Mouse (Mus musculus): Measurements from ENCODE around the gene Ranbp10. TPM values are rescaled to one million over a fixed set of nuclear protein-coding genes. Genes with fewer than 3 reads are reported as not detected.
A peak's percentile ranks its signal among the peaks of the same experiment; 100 is the strongest.

Gene Ranbp10
- polyA plus RNA-seq, 2 experiments = 37.0 to 60.6 TPM

GRCm38 (mm10) chr8:105852146-105852729 is 25.1 kb upstream of the Ranbp10 start:
- DNase-seq (ENCODE audit: low read depth in 3 of 3, low spot score in 3 of 3) = no peak
- Histone ChIP-seq H3K9ac (replicated peaks) (peak overlapping the region; percentile 75), H3K4me2 (ENCODE audit: low read depth) (peak overlapping the region; percentile 74), H3K9me3 (ENCODE audit: control insufficient read depth, low read length) (no peaks in the 10 kb centered on the region), H3K4me3 (ENCODE audit: insufficient read depth in 1 of 2, low read depth in 2 of 2, low read length in 2 of 2) (peak overlapping the region; percentile 69 to 76; a peak in 3 of 4 replicates), H3K36me3 (replicated peaks; ENCODE audit: control insufficient read depth, insufficient read depth, low read depth) (peaks cover 15% of the 10 kb centered on the region), H3K4me1 (replicated peaks; ENCODE audit: control insufficient read depth in 2 of 2, insufficient read depth in 2 of 2, low read length in 1 of 2) (peaks cover 18 to 22% of the 10 kb centered on the region in 2 experiments), H3K27me3 (ENCODE audit: control insufficient read depth, insufficient read depth, low read length) (no peaks in the 10 kb centered on the region), H3K27ac (no peak overlapping the region; the same call in 1 of the 2 replicates)
- 71% methylated on average over 12 of the region's 12 CpGs for WGBS (ENCODE audit: insufficient replicate concordance)
- TF ChIP-seq EP300 (IDR thresholded peaks at IDR 0.05; ENCODE audit: low read depth) = no peak
- no peak for TF ChIP-seq CTCF (IDR thresholded peaks at IDR 0.05; ENCODE audit: low read depth)
- no peak for ATAC-seq (ENCODE audit: insufficient read depth)

- under 1% methylated on average over 34 of the region's 34 CpGs for WGBS (ENCODE audit: insufficient replicate concordance)
- Histone ChIP-seq H3K9me3 (ENCODE audit: control insufficient read depth, low read length) (no peaks in the 10 kb centered on the region), H3K36me3 (replicated peaks; ENCODE audit: control insufficient read depth, insufficient read depth, low read depth) (peaks cover 18% of the 10 kb centered on the region), H3K27ac (peak overlapping the region; percentile 84), H3K4me3 (ENCODE audit: insufficient read depth in 1 of 2, low read depth in 2 of 2, low read length in 2 of 2) (peak overlapping the region; percentile 69 to 76), H3K4me1 (replicated peaks; ENCODE audit: control insufficient read depth in 2 of 2, insufficient read depth in 2 of 2, low read length in 1 of 2) (peaks cover 13 to 18% of the 10 kb centered on the region in 2 experiments), H3K9ac (replicated peaks) (peak overlapping the region; percentile 75), H3K4me2 (ENCODE audit: low read depth) (peak overlapping the region; percentile 74), H3K27me3 (ENCODE audit: control insufficient read depth, insufficient read depth, low read length) (no peaks in the 10 kb centered on the region)
- ATAC-seq (ENCODE audit: insufficient read depth) (peak; percentile 63), DNase-seq (ENCODE audit: low read depth in 3 of 3, low spot score in 3 of 3) (peak; percentile 82 to 84 (median 83))
- TF ChIP-seq EP300 (IDR thresholded peaks at IDR 0.05; ENCODE audit: low read depth) (peak; percentile 62), CTCF (IDR thresholded peaks at IDR 0.05; ENCODE audit: low read depth) (no peak)
These were observed 24.5 kb upstream of the Ranbp10 start for GRCm38 (mm10) chr8:105851651-105852143.

- Histone ChIP-seq H3K36me3 (replicated peaks; ENCODE audit: control insufficient read depth, insufficient read depth, low read depth) (peaks cover 25% of the 10 kb centered on the region), H3K9me3 (ENCODE audit: control insufficient read depth, low read length) (no peaks in the 10 kb centered on the region), H3K9ac (replicated peaks) (peak overlapping the region; percentile 55), H3K27me3 (ENCODE audit: control insufficient read depth, insufficient read depth, low read length) (no peaks in the 10 kb centered on the region), H3K27ac (no peak overlapping the region; the same call in 1 of the 2 replicates), H3K4me3 (ENCODE audit: insufficient read depth in 1 of 2, low read depth in 2 of 2, low read length in 2 of 2) (peak overlapping the region; percentile 46 to 49), H3K4me2 (ENCODE audit: low read depth) (peak overlapping the region; percentile 73), H3K4me1 (replicated peaks; ENCODE audit: control insufficient read depth in 2 of 2, insufficient read depth in 2 of 2, low read length in 1 of 2) (peaks cover 9 to 10% of the 10 kb centered on the region in 2 experiments)
- DNase-seq (ENCODE audit: low read depth in 3 of 3, low spot score in 3 of 3) (no peak), ATAC-seq (ENCODE audit: insufficient read depth) (no peak)
- 66% methylated on average over 7 of the region's 7 CpGs for WGBS (ENCODE audit: insufficient replicate concordance)
- TF ChIP-seq EP300 (IDR thresholded peaks at IDR 0.05; ENCODE audit: low read depth) = no peak
- no peak for TF ChIP-seq CTCF (IDR thresholded peaks at IDR 0.05; ENCODE audit: low read depth)
These were observed 23.5 kb upstream of the Ranbp10 start for GRCm38 (mm10) chr8:105850611-105851010.

DNA sequence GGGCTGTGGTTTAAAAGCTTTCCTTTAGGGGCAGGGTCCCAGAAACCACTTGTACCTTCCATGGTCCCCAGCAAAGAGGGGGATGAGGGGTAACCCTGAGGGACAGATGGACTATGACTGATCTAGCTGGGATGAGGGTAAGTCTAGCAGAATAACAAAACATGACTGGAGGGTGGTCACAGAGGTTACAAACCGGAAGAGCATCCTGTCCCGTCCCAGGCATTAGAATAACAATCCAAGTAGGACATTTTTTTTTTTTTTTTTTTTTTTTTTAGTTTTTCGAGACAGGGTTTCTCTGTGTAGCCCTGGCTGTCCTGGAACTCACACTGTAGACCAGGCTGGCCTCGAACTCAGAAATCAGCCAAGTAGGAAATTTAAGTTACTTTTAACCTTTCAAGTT is 22.9 kb upstream of the Ranbp10 start:
- H3K9ac ChIP-seq (replicated peaks) = no peak overlapping the region
- no peak for TF ChIP-seq CTCF (IDR thresholded peaks at IDR 0.05; ENCODE audit: low read depth)
- TF ChIP-seq EP300 (IDR thresholded peaks at IDR 0.05; ENCODE audit: low read depth) = no peak
- 83% methylated on average over 4 of the region's 4 CpGs for WGBS (ENCODE audit: insufficient replicate concordance)
- no peak overlapping the region for H3K27ac ChIP-seq
- peaks cover 9 to 10% of the 10 kb centered on the region in 2 experiments for H3K4me1 ChIP-seq (replicated peaks; ENCODE audit: control insufficient read depth in 2 of 2, insufficient read depth in 2 of 2, low read length in 1 of 2)
- ATAC-seq (ENCODE audit: insufficient read depth) (no peak), DNase-seq (ENCODE audit: low read depth in 3 of 3, low spot score in 3 of 3) (no peak)
- peaks cover 30% of the 10 kb centered on the region for H3K36me3 ChIP-seq (replicated peaks; ENCODE audit: control insufficient read depth, insufficient read depth, low read depth)
- no peaks in the 10 kb centered on the region for H3K27me3 ChIP-seq (ENCODE audit: control insufficient read depth, insufficient read depth, low read length)
- H3K4me2 ChIP-seq (ENCODE audit: low read depth) = peak overlapping the region; percentile 73
- H3K4me3 ChIP-seq (ENCODE audit: insufficient read depth in 1 of 2, low read depth in 2 of 2, low read length in 2 of 2) = peak overlapping the region in 1 of 2 experiments; percentile 49; a peak in 1 of 4 replicates
- H3K9me3 ChIP-seq (ENCODE audit: control insufficient read depth, low read length) = no peaks in the 10 kb centered on the region

GRCm38 (mm10) chr8:105846678-105847077 is 19.5 kb upstream of the Ranbp10 start:
- no peak overlapping the region for H3K9ac ChIP-seq (replicated peaks)
- H3K27ac ChIP-seq = no peak overlapping the region
- no peaks in the 10 kb centered on the region for H3K9me3 ChIP-seq (ENCODE audit: control insufficient read depth, low read length)
- no peaks in the 10 kb centered on the region for H3K27me3 ChIP-seq (ENCODE audit: control insufficient read depth, insufficient read depth, low read length)
- H3K4me2 ChIP-seq (ENCODE audit: low read depth) = no peak overlapping the region
- 42% methylated on average over 11 of the region's 11 CpGs for WGBS (ENCODE audit: insufficient replicate concordance)
- DNase-seq (ENCODE audit: low read depth in 3 of 3, low spot score in 3 of 3) = no peak
- H3K36me3 ChIP-seq (replicated peaks; ENCODE audit: control insufficient read depth, insufficient read depth, low read depth) = peaks cover 43% of the 10 kb centered on the region
- peaks cover 6 to 7% of the 10 kb centered on the region in 2 experiments for H3K4me1 ChIP-seq (replicated peaks; ENCODE audit: control insufficient read depth in 2 of 2, insufficient read depth in 2 of 2, low read length in 1 of 2)
- H3K4me3 ChIP-seq (ENCODE audit: insufficient read depth in 1 of 2, low read depth in 2 of 2, low read length in 2 of 2) = no peak overlapping the region
- no peak for TF ChIP-seq CTCF (IDR thresholded peaks at IDR 0.05; ENCODE audit: low read depth)
- TF ChIP-seq EP300 (IDR thresholded peaks at IDR 0.05; ENCODE audit: low read depth) = no peak
- no peak for ATAC-seq (ENCODE audit: insufficient read depth)
